Mouse (Mus musculus) embryonic fibroblast, embryonic 13.5 days (primary cell): ENCODE results near the gene Dennd2c. TPM values are rescaled to one million over a fixed set of nuclear protein-coding genes. Genes with fewer than 3 reads are reported as not detected.
"Not testable (repeated sequence)": the region's sequence is repeated elsewhere in the genome, so short reads cannot be mapped to it uniquely, and the experiment has no call there.

Experiments used
- H3K27ac ChIP-seq: 2 replicates; pipeline ENCODE4 v1.5.1; 2012; ENCODE audit warnings: low read length, control low read depth, inconsistent platforms; ENCODE audit not compliant: insufficient read depth
- H3K4me1 ChIP-seq: 2 replicates; pipeline ENCODE4 v1.6.1; 2011; ENCODE audit warnings: low read length; ENCODE audit not compliant: control insufficient read depth, insufficient read depth
- H3K4me3 ChIP-seq: 2 replicates; pipeline ENCODE4 v1.5.1; 2011; ENCODE audit warnings: mild to moderate bottlenecking, control low read depth, low read length; ENCODE audit not compliant: insufficient read depth
- CTCF ChIP-seq: IDR thresholded peaks from 2 replicates; pipeline ENCODE4 v1.5.1; 2011; ENCODE audit warnings: mild to moderate bottlenecking, control low read depth, low read length, moderate library complexity, borderline replicate concordance; ENCODE audit not compliant: insufficient read depth
- POLR2A ChIP-seq: IDR thresholded peaks from 2 replicates; pipeline ENCODE4 v1.6.1; 2011; ENCODE audit warnings: low read depth, mild to moderate bottlenecking, control low read depth, low read length, moderate library complexity
- polyA plus RNA-seq: library from polyadenylated mRNA; stranded (reverse); fragments of >200 nt; gene quantifications from 2 replicates; pipeline ENCODE4 v1.2.4, GENCODE M21; 2011; ENCODE audit warnings: low read depth; ENCODE audit not compliant: missing spikeins, insufficient read length

Gene Dennd2c
- polyA plus RNA-seq, 1 experiment: 4.8 TPM

DNA sequence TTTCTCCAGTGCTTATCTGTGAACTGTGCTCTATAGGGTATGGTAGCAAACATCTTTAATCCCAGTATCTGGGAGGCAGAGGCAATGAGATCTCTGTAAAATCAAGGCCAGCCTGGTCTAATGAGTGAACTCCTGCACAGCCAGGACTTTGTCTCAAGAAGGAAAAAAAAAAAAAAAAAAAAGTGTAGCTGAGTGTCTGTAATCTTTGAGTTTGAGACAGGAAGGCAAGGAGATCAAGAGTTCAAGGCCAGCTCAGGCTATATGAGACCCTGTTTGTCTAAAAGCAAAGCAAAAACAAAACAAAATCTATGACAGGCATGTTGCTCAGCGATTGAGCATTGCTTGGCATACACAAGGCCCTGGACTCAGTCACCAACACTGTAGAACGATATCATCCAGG lies 105.8 kb downstream of the Dennd2c start:
- Histone ChIP-seq H3K27ac (no peak overlapping the region), H3K4me1 (peaks cover 6% of the 10 kb centered on the region; the same call in 1 of the 2 replicates), H3K4me3 (no peak overlapping the region)
- TF ChIP-seq POLR2A (no peak), CTCF (no peak)

DNA sequence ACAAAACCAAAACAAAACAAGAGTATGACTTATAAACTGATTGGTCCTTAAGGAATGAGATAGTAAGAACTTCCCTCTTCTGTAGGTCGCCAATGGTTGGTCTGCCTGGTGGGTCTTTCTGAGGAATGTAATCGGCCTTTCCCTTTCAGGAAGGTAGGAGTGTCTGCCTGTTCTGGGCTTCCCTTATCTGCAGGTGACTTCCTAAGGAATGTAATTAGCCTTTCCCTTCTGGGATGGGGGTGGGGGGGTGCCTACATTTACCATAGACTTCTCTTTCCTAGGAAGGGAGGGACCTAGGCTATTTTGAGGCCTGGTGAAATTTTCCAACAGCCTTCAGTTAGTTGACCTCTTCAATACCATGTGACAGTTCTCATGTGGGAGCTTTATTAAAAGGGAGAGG lies 108.7 kb downstream of the Dennd2c start:
- Histone ChIP-seq H3K27ac (no peak overlapping the region), H3K4me3 (no peak overlapping the region), H3K4me1 (peaks cover 6% of the 10 kb centered on the region; the same call in 1 of the 2 replicates)
- TF ChIP-seq POLR2A (no peak), CTCF (no peak)

DNA sequence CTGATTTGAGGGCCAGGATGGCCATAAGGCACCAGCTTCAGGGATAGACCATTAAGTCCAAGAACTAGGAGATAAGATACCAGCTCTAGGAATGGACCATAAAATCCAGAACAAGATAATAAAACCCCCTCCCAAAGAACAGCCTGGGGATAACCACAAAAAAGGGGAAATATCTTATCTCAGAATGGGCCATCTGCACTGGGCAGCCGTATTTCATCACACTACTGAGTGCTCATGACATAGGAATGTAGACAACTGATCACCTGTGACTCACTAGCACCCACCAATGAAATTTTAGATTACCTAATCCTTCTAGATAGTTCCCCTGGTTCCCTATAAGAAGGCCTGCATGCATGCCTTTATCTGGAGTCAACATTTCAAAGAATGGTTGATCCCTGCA lies 109.7 kb downstream of the Dennd2c start:
- TF ChIP-seq CTCF (no peak), POLR2A (no peak)
- Histone ChIP-seq H3K4me1 (peaks cover 6% of the 10 kb centered on the region; the same call in 1 of the 2 replicates), H3K27ac (no peak overlapping the region), H3K4me3 (no peak overlapping the region)

DNA sequence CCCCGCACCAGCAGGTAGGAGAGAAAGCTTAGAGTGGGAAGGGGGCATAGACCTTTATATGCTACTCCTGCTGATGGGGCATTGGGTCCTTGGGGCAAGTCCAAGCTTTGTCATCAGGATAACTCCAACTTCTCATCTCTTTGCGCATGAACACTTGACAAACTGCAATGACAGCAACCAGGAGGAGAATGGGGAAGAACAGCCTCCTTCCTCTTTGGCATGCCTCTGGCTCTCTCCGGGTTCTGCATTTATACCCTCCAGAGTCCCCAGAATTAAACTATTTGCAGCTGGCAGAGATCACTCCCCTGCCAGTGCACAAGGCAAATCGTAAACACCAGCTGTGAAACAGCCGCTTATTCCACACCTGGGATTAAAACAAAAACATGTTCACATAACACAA lies 111.1 kb downstream of the Dennd2c start:
- Histone ChIP-seq H3K4me3 (no peak overlapping the region), H3K4me1 (peaks cover 6% of the 10 kb centered on the region; the same call in 1 of the 2 replicates), H3K27ac (no peak overlapping the region)
- TF ChIP-seq POLR2A (no peak), CTCF (no peak)

DNA sequence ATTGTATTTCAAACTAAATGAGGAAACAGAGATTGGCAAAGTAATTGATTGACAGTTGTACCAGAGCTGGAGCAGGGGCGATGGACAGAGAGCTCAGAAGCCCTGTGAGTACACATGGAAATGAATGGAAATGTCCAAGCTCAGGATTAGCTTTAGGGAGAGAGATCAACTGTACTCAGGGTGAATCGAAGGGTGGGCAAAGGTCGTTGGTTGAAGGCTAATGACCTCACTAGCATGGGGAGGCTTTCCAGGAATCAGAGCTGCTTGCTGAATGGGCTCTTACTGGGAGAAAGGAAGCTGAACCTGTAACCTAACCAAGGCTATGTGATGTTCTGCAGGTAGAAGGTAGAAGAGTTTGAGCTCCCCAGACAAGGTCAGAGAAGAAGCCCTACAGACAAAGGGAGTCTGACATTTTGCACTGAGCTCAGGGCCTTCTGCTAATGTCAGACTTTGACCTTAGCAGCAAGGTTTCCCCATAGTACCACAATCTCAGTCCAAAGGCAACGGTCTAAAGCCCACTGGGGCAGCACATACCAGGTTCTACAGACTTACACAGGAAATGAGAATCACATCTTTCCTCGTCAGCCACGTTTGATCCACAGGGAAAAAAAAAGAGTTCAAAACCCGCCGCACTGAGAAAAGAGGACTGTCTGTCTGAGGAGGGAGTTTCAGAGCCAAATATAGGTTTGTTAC lies 112.3 kb downstream of the Dennd2c start:
- Histone ChIP-seq H3K4me1 (peaks cover 6% of the 10 kb centered on the region; the same call in 1 of the 2 replicates), H3K27ac (no peak overlapping the region), H3K4me3 (no peak overlapping the region)
- TF ChIP-seq CTCF (no peak), POLR2A (no peak)

DNA sequence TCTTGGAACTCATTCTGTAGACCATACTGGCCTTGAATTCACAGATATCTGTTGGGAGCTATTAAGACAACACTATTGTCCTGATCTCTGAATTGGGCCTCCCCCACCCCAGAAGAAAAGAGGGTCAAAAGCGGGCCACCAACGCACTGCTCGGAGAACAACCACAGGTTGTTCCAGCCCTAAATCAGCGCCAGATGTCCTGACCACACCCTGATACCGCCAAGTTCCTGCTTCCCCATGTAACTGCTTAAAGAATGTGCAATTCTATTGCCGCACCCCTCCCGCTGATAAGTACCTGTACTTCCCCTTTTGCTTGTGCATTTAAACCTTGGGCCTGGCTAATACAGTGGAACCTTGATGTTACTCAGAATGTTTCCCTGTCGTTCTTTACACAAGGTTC lies 113.0 kb downstream of the Dennd2c start:
- not testable (repeated sequence) for H3K4me3 ChIP-seq, H3K27ac ChIP-seq, H3K4me1 ChIP-seq

Other genes with a start within 250 kb of the Dennd2c start
- not detected in 2 replicates for gene Sycp1, start 166.5 kb upstream of the Dennd2c start, polyA plus RNA-seq
- gene Nr1h5, start 138.5 kb upstream of the Dennd2c start, polyA plus RNA-seq: not detected in 2 replicates
- gene Sike1, start 106.9 kb upstream of the Dennd2c start, polyA plus RNA-seq: 65.7 and 76.1 TPM in 2 replicates
- 496 and 517 TPM in 2 replicates for gene Csde1, start 82.2 kb upstream of the Dennd2c start, polyA plus RNA-seq
- gene Nras, start 44.3 kb upstream of the Dennd2c start, polyA plus RNA-seq: 92.3 and 105 TPM in 2 replicates
- gene Ampd1, start 28.6 kb upstream of the Dennd2c start, polyA plus RNA-seq: not detected in 2 replicates
- gene Bcas2, start 69.1 kb downstream of the Dennd2c start, polyA plus RNA-seq: 91.1 and 111 TPM in 2 replicates
- 43.5 and 47.5 TPM in 2 replicates for gene Trim33, start 176.7 kb downstream of the Dennd2c start, polyA plus RNA-seq